Mouse (Mus musculus) frontal cortex, postnatal 10 days (tissue): ENCODE measurements around the gene Gm5868.
A peak's percentile ranks its signal among the peaks of the same experiment; 100 is the strongest.
"Not testable (repeated sequence)": the region's sequence is repeated elsewhere in the genome, so short reads cannot be mapped to it uniquely, and the experiment has no call there.

Experiments used
- DNase-seq, 2 experiments: peaks; one replicate each; pipeline ENCODE4 v3.0.0; 2022; ENCODE audit warnings: low spot score in 2 of 2, mixed read lengths in 1 of 2

The Gm5868 gene

DNA sequence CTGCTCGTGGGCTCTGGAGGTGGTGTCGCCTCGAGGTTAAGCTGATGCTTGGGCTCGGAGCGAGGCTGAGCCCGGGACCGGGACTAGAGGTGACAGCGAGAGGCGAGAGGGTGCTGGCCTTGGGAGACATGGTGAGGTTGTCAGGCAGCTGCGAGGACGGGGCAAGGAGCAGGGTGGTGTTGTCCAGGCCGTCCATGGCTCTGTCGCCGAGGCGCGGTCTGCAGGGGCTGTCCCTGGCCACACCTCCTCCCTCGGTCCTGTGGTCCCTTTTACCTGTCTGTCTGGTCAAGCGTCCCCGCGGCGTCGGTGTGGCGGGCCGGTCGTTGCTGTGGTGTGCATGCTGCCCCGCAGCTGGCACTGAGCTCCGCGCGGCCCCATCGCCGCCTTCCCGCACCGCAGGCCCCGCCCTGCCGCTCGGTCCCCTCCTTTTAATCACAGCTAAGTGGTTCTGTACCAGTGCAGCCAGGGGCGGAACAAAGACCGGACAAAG, at the start of gene Gm5868:
Gene Gm5868, minus strand, starts transcription at position 360 of the 490 bp plus-strand sequence.
- DNase-seq, result no peak

DNA sequence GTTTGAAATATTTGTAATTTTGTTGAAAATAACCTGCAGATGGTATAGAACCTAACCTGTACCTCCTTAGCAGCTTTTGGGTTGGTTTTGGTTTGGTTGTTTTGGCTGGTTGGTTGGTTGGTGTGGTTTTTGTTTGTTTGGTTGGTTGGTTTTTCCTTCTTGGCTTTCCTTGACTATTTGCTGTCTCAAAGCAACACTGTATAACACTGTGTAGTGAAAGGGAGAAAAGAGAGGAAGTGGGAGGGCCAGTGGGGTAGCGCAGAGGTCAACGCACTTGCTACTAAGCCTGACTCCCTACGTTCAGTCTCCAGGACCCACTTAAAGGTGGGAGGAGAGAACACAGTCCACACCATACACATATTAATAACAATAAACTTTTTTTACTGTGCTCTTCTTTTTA, 49.2 kb upstream of the Gm5868 start:
- DNase-seq, result no peak

DNA sequence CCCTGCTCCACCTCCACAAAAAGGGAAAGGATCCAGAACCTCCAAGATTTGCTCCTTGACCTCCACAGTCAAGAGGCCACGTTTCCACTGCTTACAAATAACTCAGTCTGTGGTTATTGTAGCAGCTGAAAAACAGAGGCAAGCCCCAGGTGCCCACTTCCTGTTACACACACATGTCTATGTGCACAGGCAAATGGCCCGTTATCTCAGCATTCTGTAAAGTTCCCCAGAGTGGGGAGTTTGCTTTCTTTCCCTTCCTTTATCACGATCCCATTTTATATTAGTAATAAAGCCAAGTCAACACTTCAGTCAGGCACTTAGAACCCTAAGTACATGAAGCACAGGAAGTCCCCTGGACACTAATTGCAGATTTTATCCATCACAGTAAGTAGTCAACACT, 48.8 kb upstream of the Gm5868 start:
- no peak for DNase-seq

DNA sequence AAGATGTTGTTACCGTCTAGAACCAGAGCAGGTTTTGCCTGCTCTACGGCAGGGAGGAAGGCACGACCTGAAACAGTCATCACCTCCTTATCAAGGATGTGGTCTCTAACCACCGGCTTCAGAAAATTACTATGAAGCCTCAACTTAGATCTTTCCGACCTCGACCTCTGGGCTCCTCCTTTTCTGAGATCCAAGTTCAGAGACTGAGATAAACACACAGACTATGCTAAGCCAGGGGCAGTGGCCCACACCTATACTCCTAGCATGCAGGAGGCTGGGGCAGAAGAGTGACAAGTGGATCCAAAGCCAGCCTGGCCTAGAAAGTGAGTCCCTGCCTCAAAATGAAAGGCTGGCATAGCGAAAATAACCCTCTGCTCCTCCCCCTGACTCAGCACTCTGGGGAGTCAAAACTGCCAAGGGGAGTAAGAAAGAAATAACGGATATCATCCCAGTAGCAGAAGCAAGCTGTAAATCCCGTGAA, 47.5 kb upstream of the Gm5868 start:
- no peak for DNase-seq

DNA sequence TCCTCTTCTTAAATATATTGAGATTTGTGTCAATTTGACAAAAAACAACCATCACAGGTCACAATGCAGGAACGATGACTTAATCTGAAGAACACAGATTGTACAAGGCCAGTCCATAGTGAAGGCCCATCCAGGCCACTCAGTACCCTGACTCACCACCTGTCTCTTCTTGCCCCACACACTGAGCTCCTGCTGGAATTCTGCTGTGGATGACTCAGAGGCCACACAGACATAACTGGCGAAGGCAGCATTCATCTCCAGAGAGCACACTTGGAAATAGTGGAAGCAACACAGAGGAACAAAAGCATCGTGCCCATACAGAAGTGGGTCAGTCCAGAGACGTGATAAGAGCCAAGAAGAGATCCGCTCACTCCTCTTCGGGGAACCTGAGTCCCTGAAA, 42.7 kb upstream of the Gm5868 start:
- no peak for DNase-seq

DNA sequence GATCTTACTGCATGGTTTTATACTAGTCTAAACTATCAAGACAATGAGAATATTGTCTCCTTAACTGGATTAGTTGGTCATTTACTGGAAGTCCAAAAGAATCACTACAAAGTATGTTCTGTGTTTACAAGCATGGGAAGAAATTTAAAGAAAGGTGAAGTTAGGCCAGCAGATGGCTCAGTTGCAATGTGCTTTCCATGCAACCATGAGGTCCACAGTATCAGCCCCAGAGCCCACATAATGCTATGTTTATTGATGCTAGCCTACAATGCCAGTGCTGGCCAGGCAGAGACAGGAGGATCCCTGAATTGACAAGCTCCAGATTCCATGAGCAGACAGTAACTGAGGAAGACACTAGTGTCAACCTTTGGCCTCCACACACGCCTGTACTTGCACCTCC, 33.7 kb upstream of the Gm5868 start:
- no peak for DNase-seq

DNA sequence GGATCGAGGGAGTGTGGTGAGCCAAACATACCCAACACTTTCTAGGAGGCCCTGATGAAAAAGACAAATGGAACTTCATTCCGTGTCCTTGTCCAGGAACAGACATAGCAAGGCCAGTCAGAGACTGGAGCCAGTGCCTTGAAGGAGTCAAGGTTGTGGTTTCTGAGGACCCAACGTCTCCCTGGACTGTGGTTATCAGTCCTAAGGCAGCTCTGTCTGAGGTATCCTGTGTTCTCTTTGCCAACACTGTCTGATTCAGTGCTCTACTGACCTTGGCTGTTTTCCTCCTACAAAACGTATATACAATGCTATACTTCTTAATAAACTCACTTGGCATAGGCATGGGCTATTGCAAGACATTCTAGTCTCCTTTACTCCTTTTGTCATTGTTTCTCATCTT, 30.1 kb upstream of the Gm5868 start:
- no peak for DNase-seq

DNA sequence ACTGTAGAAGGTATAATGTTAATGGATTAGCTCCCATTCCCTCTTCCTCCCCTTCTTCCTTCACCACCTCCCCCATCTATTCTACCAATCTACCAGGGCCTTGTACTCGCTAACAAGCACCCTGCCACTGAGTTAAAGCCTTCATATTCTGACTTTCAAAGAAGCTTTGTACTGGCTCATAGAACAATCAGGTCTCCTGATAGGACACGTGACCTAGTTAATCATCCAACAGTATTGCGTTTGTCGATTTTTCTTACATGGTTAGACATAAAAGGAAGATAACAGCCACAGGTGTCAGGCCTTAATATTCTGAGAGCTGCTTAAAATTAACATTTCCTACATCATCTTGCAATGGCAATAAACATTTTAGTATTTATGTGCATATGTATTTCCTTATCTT, 15.8 kb upstream of the Gm5868 start:
- no peak for DNase-seq

DNA sequence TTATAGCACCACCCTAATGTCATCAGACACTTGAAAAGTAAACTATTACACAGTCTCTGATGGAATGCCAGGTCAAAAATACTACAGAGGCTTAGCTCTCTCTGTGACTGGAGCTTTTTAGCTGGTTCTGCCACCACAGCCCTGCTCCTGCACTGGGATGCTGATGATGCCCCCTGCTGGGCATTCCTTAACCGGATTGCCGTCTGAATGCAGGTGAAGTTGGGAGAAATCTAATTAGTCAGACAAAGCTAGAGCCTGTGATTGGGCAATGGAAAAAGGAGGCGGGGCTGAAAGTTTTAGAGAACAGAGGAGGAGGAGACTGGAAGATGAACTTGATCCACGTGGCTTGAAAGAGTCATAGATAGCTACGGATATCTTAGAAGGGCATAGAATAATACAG, 13.7 kb upstream of the Gm5868 start:
- no peak for DNase-seq

DNA sequence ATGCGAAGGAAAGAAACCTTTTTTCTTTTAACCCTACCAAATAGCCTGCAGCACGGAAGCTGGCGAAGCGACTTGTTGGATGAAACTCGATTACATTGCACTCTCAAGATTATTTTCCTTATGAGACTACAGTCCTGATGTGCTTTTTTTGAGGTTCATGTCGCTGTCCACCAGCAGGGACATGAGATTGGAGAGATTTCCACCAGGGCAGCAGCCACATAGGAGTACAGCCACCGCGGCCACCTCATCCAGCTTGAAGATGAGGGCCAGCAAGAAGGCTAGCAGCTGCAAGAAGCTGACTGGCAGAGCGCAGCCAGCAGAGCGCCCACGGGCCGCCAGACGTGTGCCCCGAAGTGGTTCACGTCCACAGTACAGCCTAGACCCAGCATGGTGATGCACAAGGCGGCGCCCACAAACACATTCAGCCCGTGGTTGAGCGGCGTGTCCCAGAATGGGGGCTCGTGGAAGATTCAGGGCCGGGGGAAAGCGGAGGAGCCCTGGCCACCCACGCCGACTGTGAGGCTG, 622 bp downstream of the Gm5868 start:
- DNase-seq, result not testable (repeated sequence)

DNA sequence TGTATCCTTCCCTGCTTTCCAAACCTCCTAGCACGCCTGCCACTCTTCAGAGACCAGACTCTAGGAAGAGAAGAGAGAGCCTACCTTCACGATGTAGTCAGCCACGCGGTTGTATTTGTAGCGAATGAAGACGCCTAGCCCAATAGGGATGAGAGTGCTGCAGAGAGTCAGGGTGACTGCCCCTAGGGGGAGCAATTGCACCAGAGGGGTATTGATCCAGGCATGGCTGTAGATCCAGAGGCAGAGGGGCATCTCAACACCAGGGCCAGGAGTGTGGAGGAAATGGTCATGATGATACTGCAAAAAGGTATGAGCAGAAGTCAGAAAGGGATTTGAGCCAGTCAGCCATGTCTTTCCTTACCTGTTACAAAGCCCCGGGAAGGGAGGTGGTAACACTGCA, 1.2 kb downstream of the Gm5868 start:
- DNase-seq, result not testable (repeated sequence)

DNA sequence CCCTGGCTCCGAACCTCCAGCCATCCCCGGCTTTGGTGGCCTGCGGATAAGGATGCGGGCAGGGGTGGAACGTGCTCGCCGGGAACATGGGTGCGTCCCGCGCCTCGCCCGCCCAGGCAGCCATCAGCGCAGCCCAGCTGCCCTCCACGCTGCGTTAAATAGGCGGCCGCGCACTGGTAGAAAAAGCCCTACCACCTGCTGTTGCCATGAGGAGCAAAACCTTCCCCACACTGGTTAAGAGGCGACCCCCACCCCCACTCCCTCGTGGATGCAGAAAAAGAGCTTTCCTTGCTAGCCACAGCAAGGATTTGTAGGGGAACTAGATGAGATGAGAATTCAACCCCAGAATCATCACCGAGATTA, 6.4 kb downstream of the Gm5868 start, which contains the start of gene Zar1:
Gene Zar1, minus strand, starts transcription at position 285 of the 363 bp plus-strand sequence.
- DNase-seq, result not testable (repeated sequence)

DNA sequence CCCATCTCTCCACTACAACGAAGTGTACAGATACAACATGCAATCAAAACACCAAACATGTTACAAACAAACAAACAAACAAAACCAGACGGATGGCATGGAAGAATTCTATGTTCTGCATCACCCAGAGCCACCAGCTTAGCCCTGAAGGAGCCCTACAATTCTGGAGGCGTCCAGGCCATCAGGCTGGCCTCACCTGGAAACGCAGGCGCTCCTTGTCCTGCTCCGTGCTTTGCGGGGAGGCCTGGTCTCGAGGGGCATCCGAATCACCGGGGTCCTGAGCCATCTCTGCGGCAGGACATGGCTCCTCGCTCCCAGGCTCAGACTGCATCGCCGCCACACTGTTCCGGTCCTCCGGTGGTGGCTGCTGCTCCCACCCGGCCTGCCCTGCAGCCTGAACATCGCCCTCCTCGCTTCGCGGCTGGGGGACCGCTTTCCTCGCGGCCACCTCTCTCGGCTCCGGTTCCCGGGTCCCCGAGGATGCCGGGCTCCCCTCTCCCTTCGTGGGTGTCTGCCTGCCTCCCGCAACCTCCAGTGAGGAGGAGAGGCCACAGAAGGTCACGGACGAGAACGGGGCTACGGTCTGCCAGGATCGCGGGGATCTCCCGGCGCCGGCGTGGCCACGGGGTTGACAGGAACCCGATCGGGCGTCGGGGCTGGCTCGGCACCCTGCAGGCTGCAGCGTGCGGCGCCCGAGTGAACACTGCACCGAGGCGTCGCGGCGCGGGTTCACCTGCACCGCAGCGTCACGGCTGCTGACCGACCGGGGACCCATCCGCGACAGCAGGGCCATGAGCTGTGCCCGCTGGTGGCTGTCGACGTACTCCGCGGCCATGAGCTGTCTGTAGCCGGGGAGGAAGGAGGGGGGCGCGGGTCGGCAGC, 7.0 kb downstream of the Gm5868 start:
- not testable (repeated sequence) for DNase-seq

DNA sequence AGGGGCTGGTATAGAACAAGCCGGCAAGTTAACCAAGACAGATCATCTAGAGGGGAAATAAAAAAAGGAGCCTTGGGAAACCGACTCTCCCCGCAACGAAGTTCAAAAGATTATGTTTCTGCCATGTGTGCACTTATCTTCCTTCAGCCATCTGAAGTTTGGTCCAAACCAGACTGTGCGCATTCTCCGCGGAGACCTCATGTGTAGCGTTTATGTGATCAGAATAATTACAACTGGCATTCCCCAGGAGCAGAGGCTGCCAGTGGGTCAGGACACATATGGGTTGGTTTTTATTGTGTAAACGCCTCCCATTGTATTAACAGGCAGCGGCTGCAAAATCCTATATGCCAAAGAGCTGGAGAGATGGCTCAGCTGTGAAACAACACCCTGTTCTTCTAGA, 7.8 kb downstream of the Gm5868 start:
- not testable (repeated sequence) for DNase-seq

DNA sequence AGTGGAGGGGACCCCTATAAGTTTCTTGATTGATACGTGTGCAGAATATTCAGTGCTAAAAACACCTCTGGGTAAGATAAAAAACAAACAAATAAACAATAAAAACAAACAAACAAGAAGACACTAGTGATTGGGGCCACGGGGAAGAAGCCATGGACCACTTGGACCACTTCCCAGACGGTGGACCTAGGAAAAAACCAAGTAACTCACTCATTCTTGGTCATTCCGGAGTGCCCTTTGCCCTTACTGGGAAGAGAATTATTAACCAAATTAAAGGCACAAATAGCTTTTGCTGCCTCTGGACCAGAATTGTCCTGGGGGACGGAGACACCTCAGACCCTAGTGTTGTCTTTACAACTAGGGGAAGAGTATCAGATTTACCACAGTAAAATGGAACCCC, 21.7 kb downstream of the Gm5868 start:
- DNase-seq, result no peak

DNA sequence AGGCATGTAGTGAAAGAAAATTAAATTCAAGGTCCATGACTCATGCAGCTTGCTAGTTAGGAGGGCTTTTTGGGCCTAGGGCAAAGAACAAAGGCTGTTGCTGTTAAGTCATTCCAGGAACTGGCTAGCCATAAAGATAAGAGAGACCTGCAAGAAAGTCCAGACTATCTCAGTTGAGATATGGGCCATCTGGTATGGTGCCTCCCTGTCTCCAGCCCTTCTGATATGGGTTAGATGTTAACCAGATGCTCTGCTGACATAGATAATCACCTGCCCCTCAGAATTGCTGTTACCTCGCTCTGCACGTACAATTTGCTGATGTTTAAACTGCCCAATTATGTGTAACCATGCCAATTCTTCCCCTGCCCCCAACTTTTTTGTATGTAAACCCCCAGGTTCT, 24.2 kb downstream of the Gm5868 start:
- not testable (repeated sequence) for DNase-seq

DNA sequence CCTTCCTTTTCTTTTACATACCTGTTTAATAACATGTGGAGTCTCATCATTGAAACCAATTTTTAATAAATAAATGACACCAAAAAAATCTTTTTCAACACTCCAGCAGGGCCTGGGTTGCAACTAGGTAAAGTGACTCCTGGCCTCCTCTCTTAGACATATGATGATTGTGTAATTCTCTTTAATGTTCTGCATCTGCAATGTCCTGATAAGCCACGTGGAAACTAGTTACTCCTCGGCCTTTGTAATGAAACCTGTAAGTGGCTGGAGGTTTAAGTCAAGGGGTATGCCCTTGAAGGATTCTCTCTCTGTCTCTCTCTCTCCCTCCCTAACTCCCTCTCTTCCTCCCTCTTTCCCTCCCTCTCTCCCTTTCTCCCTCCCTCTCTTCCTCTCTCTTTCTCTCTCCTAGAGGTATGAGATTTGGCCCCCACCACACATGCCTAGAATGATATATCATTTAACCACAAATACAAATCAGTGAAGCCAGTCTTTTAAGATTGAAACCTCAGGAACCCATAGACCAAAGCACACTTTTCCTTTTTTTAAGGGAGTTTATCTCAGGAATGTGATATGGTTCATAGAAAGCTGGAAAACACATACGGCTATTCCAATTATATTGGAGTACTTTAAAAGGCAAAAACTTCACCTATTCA, 26.2 kb downstream of the Gm5868 start:
- DNase-seq, result no peak

DNA sequence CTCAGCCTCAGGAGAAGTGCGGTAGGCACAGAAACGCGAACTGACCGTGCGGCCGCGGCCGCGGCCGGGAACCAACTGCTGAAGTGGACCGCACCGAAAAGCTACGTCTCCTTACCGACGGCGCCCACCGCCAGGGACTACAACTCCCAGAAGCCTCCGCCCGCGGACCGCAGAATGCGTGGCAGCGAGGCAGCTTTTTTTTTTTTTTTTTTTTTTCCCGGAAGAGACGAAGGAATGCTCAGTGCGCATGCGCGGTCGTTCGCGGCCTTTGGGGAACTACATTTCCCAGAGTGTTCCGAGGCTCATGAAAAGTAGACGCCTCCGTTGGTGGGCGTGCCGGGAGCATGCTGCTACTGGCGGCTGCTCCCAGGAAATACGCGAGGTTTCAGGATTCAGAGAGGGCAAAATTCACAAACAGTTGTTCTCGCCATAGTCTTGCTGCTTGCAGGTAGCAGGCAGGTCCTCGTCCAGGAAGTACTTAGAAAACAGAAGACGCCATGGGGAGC, 27.8 kb downstream of the Gm5868 start, which contains the start of gene Nfxl1:
Gene Nfxl1, minus strand, starts transcription at position 141 of the 506 bp plus-strand sequence.
- DNase-seq, result peak; percentile 94 to 97

DNA sequence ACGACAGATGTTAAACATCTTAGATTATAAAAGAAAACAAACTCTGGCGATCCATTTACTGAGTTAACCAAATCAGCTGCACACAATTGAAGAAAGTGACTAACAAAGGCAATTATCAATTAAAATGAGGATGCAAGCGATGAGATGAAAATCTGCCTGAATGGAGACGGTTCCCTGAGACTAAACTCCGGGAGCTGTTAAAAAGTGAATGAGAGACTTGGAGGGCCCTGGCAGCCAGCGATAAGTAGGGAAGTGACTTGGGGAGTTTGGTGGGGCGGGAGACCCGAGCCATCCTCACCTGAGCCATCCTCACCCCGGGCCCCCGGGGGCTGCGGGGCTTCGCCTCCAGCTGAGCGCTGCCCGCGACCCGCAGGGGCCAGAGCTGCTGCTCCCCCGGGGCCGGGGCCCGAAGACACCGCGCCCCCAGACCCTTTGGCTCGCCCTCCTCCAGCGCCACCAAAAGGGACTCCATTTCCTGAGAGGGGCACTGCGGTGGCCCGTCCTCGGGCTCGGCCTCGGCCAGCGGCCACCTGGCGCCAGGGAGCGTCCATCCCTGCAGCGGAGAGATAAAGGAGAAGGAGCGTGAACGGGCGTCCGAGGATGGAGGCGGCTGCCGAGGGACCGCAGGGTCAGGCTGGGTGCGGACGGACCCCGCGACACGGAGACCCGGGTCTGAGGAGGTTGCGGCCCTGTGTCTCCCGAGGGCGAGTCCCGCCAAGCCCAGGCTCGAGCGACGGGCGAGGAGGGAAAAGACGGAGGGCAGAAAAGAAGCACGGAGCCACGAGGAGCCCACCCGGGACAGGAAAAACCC, 28.4 kb downstream of the Gm5868 start:
- DNase-seq, result peak in 1 of 2 experiments; percentile 33

DNA sequence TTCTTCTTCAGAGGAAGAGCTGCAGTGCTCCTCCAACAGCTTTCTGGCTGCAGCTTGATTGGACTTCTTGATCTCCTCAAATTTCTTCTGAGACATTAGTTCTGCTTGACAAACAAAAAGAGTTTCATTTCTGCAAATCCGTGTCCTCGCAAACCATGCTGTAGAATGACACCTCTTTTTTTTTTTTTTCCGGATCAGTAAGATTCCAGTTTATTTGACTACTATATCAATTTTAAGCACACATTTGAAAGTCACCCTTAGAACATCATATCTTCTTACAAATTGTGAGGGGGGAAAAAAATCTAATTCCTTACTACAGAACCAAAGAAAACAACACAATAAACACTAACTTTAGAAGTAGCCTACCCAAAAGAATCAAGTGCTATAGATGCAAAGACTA, 31.1 kb downstream of the Gm5868 start:
- DNase-seq, result no peak

DNA sequence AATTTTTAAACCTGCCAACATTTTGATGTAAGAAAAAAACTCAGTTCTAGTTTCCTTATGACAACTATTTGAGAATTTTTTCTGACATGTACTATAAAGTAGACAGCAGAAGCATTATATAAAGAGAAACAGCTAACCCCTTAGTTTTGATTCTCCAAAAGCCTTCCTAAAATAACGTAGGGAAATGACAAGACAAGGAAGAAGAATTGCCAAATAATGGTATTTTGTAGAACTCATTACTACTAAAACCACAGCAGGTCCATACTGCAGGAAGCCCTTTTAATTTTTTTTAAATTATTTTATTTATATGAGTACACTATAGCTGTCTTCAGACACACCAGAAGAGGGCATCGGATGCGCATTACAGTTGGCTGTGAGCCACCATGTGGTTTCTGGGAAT, 36.1 kb downstream of the Gm5868 start:
- DNase-seq, result no peak
